Mouse (Mus musculus): Measurements from ENCODE around the gene Gpbp1. TPM values are rescaled to one million over a fixed set of nuclear protein-coding genes. Genes with fewer than 3 reads are reported as not detected.

The Gpbp1 gene
- polyA plus RNA-seq, 1 experiment from 2014 or later = 33.2 TPM

DNA sequence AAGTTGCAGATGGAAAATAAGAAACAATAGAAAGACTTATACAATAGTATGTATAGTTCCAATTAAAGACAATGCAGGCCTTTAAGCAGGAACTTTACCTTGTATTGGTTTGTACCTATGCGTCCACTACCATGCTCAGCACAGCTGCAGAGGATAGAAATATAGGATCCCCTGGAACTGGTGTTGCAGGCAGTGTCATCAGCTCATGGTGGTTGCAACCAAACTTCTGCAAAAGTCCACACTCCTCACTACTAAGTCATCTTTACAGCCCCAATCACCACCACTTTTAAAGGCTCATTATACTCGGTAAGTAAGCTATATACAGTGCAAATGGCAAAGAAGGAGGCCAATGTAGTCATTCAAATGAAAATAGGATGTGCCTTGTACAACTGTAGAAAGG, 12.2 kb downstream of the Gpbp1 start:
- Histone ChIP-seq H3K27me3 (replicated peaks; ENCODE audit: control insufficient read depth, insufficient read depth, low read length) (no peaks in the 10 kb centered on the region), H3K27ac (ENCODE audit: low read depth, low read length) (no peak overlapping the region), H3K4me3 (ENCODE audit: low read depth, low read length) (no peak overlapping the region), H3K36me3 (ENCODE audit: control insufficient read depth, insufficient read depth) (no peaks in the 10 kb centered on the region; the same call in 1 of the 2 replicates), H3K4me1 (replicated peaks; ENCODE audit: control insufficient read depth, insufficient read depth, low read length) (no peaks in the 10 kb centered on the region), H3K9ac (ENCODE audit: low read depth, low read length) (no peak overlapping the region), H3K4me2 (replicated peaks; ENCODE audit: low read depth) (no peak overlapping the region), H3K9me3 (ENCODE audit: control insufficient read depth) (no peaks in the 10 kb centered on the region)
- TF ChIP-seq CTCF (IDR thresholded peaks at IDR 0.05; ENCODE audit: low read depth) = no peak
- no peak for ATAC-seq
- WGBS = 65% methylated on average over 2 of the region's 2 CpGs

DNA sequence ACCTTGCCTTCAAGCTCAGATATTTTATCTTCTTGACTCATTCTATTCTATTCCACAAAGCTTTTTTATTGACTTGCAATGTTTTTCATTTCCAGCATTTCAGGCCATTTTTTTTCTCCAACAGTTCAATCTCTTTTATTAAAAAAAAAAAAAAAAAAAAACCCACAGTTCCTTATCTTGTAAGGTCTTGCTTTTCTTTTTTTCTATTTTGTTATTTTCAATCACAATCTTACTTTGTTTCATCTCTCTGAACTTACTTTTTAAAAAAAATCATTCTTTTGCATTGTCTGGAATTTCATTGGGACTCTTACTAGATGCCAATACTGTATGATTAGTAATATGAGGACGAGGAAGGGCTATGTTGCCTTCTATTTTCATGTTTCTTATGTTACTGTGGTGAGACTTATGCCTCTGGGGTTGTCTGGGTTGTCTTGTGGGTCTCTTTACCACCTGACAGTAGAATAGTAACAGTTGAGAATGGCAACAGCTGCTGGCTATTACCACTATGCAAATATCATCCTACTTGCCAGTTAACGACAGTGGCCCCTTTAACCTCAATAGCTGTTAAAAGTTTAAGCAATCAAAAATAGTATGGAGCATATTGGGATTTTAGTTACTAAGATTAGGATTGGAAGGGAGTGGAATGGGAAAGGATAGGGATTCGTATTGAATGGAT, 19.2 kb downstream of the Gpbp1 start:
- Histone ChIP-seq H3K9ac (ENCODE audit: low read depth, low read length) (no peak overlapping the region), H3K9me3 (ENCODE audit: control insufficient read depth) (no peaks in the 10 kb centered on the region), H3K27ac (ENCODE audit: low read depth, low read length) (no peak overlapping the region), H3K4me1 (replicated peaks; ENCODE audit: control insufficient read depth, insufficient read depth, low read length) (no peaks in the 10 kb centered on the region), H3K4me2 (replicated peaks; ENCODE audit: low read depth) (no peak overlapping the region), H3K27me3 (replicated peaks; ENCODE audit: control insufficient read depth, insufficient read depth, low read length) (no peaks in the 10 kb centered on the region), H3K4me3 (ENCODE audit: low read depth, low read length) (no peak overlapping the region), H3K36me3 (ENCODE audit: control insufficient read depth, insufficient read depth) (0 out of 2 replicates have a peak, but pooled peaks cover 3% of the 10 kb centered on the region)
- 76% methylated on average over 3 of the region's 3 CpGs for WGBS
- no peak for TF ChIP-seq CTCF (IDR thresholded peaks at IDR 0.05; ENCODE audit: low read depth)
- ATAC-seq = no peak

DNA sequence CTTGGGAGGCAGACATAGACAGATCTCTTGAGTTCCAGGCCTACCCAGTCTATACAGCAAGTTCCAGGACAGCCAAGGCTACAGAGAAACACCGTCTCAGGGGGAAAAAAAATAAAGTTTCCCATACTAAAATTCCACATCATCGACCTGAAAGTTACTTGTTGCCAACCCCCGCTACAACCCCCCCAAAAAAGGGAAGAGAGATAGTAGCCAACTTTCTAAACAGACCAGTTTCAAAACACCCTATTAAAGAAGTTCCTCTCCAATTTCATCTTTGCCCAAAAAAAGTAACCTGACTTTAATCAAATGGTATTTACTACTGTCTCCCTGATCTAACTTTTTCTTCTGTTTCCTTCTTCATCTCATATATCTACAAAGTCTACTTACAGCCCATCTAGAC, 22.6 kb downstream of the Gpbp1 start:
- Histone ChIP-seq H3K36me3 (ENCODE audit: control insufficient read depth, insufficient read depth) (peaks cover 12% of the 10 kb centered on the region; the same call in 1 of the 2 replicates), H3K4me1 (replicated peaks; ENCODE audit: control insufficient read depth, insufficient read depth, low read length) (no peaks in the 10 kb centered on the region), H3K27me3 (replicated peaks; ENCODE audit: control insufficient read depth, insufficient read depth, low read length) (no peaks in the 10 kb centered on the region), H3K9ac (ENCODE audit: low read depth, low read length) (no peak overlapping the region), H3K4me2 (replicated peaks; ENCODE audit: low read depth) (no peak overlapping the region), H3K9me3 (ENCODE audit: control insufficient read depth) (no peaks in the 10 kb centered on the region), H3K27ac (ENCODE audit: low read depth, low read length) (no peak overlapping the region), H3K4me3 (ENCODE audit: low read depth, low read length) (no peak overlapping the region)
- no peak for TF ChIP-seq CTCF (IDR thresholded peaks at IDR 0.05; ENCODE audit: low read depth)
- 94% methylated on average over 3 of the region's 3 CpGs for WGBS
- ATAC-seq = no peak

DNA sequence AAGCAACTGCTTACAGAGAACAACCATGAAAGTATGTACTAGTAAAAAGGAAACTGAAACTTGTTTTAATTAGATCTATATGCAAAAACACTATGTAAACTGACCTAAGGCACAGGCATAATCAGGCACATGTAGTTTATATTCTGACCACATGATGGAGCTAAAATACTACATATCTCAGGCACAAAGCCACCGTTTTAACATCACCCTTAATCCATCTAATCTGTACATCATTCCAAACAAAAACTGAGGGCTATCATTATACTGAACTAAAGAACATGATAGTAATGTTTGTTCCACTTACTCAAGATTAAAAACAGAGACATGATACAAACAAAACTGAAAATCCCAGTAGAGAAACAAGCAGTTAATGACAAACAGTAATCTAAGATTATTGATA, 28.5 kb downstream of the Gpbp1 start:
- H3K27me3 ChIP-seq (replicated peaks; ENCODE audit: control insufficient read depth, insufficient read depth, low read length) = no peaks in the 10 kb centered on the region
- 0% methylated on average over 1 of the region's 1 CpGs for WGBS
- no peaks in the 10 kb centered on the region for H3K4me1 ChIP-seq (replicated peaks; ENCODE audit: control insufficient read depth, insufficient read depth, low read length)
- no peak for ATAC-seq
- H3K9me3 ChIP-seq (ENCODE audit: control insufficient read depth) = no peaks in the 10 kb centered on the region
- H3K4me3 ChIP-seq (ENCODE audit: low read depth, low read length) = no peak overlapping the region
- H3K36me3 ChIP-seq (ENCODE audit: control insufficient read depth, insufficient read depth) = peaks cover 8% of the 10 kb centered on the region; the same call in 1 of the 2 replicates
- H3K4me2 ChIP-seq (replicated peaks; ENCODE audit: low read depth) = no peak overlapping the region
- no peak overlapping the region for H3K27ac ChIP-seq (ENCODE audit: low read depth, low read length)
- TF ChIP-seq CTCF (IDR thresholded peaks at IDR 0.05; ENCODE audit: low read depth) = peak; percentile 76
- H3K9ac ChIP-seq (ENCODE audit: low read depth, low read length) = no peak overlapping the region

DNA sequence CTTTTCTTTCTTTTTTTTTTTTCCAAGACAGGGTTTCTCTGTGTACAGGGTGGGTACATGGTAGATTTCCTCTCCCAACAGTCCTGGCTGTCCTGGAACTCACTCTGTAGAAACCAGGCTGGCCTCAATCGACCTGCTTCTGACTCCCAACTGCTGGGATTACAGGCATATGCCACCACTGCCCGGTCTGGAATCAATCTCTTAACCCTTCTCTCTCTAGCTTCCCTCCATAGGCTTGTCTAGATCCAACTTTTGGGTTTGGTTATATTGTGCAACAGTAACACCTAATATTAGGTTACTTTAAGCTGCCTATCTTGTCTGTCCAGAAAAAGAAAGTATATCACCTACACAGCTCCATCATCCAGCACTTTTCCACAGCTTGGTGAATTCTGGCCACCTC, 33.1 kb downstream of the Gpbp1 start:
- Histone ChIP-seq H3K36me3 (ENCODE audit: control insufficient read depth, insufficient read depth) (peaks cover 12% of the 10 kb centered on the region), H3K27me3 (replicated peaks; ENCODE audit: control insufficient read depth, insufficient read depth, low read length) (no peaks in the 10 kb centered on the region), H3K4me1 (replicated peaks; ENCODE audit: control insufficient read depth, insufficient read depth, low read length) (no peaks in the 10 kb centered on the region), H3K4me3 (ENCODE audit: low read depth, low read length) (no peak overlapping the region), H3K9me3 (ENCODE audit: control insufficient read depth) (no peaks in the 10 kb centered on the region), H3K4me2 (replicated peaks; ENCODE audit: low read depth) (no peak overlapping the region), H3K27ac (ENCODE audit: low read depth, low read length) (no peak overlapping the region), H3K9ac (ENCODE audit: low read depth, low read length) (no peak overlapping the region)
- 68% methylated on average over 2 of the region's 2 CpGs for WGBS
- TF ChIP-seq CTCF (IDR thresholded peaks at IDR 0.05; ENCODE audit: low read depth) = no peak
- ATAC-seq = no peak

DNA sequence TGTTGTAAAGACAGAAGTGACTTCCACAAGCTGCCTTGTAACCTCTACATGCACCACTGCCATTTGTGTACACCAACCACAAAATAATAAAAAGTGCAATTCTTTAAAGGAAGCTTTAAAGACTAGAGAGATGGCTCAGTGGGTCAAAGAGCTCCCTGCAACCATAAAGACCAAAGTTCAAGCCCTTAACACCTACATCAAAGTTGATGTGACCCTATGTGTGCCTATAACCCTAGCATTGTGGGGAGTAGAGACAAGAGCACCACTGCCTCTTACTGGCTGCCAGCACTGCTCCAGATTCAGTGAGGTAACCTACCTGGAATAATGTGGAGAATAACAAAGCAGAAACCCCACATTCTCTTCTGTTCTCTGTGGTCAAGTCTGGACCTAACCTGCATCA, 45.6 kb downstream of the Gpbp1 start:
- Histone ChIP-seq H3K9ac (ENCODE audit: low read depth, low read length) (no peak overlapping the region), H3K36me3 (ENCODE audit: control insufficient read depth, insufficient read depth) (peaks cover 14% of the 10 kb centered on the region), H3K27me3 (replicated peaks; ENCODE audit: control insufficient read depth, insufficient read depth, low read length) (no peaks in the 10 kb centered on the region), H3K9me3 (ENCODE audit: control insufficient read depth) (no peaks in the 10 kb centered on the region), H3K4me2 (replicated peaks; ENCODE audit: low read depth) (no peak overlapping the region), H3K27ac (ENCODE audit: low read depth, low read length) (no peak overlapping the region), H3K4me3 (ENCODE audit: low read depth, low read length) (no peak overlapping the region), H3K4me1 (replicated peaks; ENCODE audit: control insufficient read depth, insufficient read depth, low read length) (no peaks in the 10 kb centered on the region)
- no peak for ATAC-seq
- TF ChIP-seq CTCF (IDR thresholded peaks at IDR 0.05; ENCODE audit: low read depth) = no peak
